Mouse (Mus musculus) layer of hippocampus, adult 2 months (tissue): ENCODE results near the gene Dusp12. TPM values are rescaled to one million over a fixed set of nuclear protein-coding genes. Genes with fewer than 3 reads are reported as not detected.

Experiments used
- DNase-seq, 2 experiments: peaks; one replicate each; pipeline ENCODE4 v3.0.0; 2022; ENCODE audit warnings: low spot score in 2 of 2
- H3K27ac ChIP-seq: fragments of 200-600 bp; 2 replicates; pipeline ENCODE4 v1.8.1; 2022
- H3K4me3 ChIP-seq: fragments of 200-600 bp; 2 replicates; pipeline ENCODE4 v1.8.1; 2022; ENCODE audit warnings: mild to moderate bottlenecking
- CTCF ChIP-seq: fragments of 200-600 bp; conservative IDR thresholded peaks from 2 replicates; pipeline ENCODE4 v1.8.1; 2022; ENCODE audit warnings: antibody characterized with exemption, mild to moderate bottlenecking, moderate library complexity
- long read RNA-seq, 2 experiments: library from polyadenylated mRNA; stranded (forward); transcript quantifications; one replicate each; pipeline ENCODE4 v2.0.0; 2021; ENCODE audit warnings: borderline mapping rate in 2 of 2
- total RNA-seq, 2 experiments: library from RNA; stranded (reverse); gene quantifications; 2 replicates each; pipeline ENCODE4 v1.2.3; 2021

Gene Dusp12
- 10 to 100 TPM; 15.2 to 19.0 TPM for total RNA-seq
- long read RNA-seq, experiment 1, transcript Dusp12-201 (6 exons, 1,374 nt) = major isoform, 9 of 15 reads
- long read RNA-seq, experiment 1, partial matches to known transcripts = 1 of 15 reads
- long read RNA-seq, experiment 1, other reads (novel, unspliced or antisense) = 2 of 15 reads
- long read RNA-seq, experiment 2, transcript Dusp12-201 (6 exons, 1,374 nt) = major isoform, 9 of 31 reads
- long read RNA-seq, experiment 2, transcript Dusp12-204 (6 exons, 911 nt) = minor isoform, 8 of 31 reads
- long read RNA-seq, experiment 2, partial matches to known transcripts = 5 of 31 reads
- long read RNA-seq, experiment 2, other reads (novel, unspliced or antisense) = 9 of 31 reads

DNA sequence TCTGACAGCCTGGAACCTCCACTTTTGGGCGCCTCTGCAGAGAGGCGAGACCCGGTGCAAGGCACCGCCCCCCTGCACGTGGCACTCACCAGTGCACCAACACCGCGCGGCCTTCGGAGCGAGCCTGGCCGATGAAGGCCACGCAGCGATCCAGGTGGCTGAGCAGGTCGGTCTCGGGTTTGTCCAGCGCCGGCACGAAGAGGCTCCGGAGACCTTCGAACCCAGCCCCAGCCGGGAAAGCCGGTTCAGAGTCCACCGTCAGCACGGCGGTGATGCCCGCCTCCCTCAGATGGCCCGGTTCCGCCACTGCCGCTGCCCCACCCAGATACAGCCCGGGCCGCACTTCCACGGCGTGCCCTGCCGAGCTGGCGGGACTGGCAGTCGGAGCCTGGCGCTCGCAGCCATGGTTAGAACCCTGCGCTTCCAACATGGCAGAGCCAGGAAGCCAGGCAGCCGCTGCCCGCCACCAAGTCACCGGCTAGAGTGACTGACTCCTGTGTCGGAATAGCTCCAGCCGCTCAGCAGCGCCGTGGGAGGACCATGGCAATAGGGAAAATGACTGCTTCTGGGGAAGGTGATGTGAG is at the start of gene Dusp12, which contains the start of gene Gm26620:
Gene Dusp12 (minus strand): TSS at position 563 of the 584 bp plus-strand sequence.
Gene Gm26620 (plus strand): TSS at position 88 of the 584 bp plus-strand sequence.
- H3K27ac ChIP-seq = peak within 1 kb of the TSS; percentile 90
- peak; percentile 85 to 93 for DNase-seq
- peak; percentile 87 for TF ChIP-seq CTCF
- peak within 1 kb of the TSS; percentile 89 for H3K4me3 ChIP-seq

DNA sequence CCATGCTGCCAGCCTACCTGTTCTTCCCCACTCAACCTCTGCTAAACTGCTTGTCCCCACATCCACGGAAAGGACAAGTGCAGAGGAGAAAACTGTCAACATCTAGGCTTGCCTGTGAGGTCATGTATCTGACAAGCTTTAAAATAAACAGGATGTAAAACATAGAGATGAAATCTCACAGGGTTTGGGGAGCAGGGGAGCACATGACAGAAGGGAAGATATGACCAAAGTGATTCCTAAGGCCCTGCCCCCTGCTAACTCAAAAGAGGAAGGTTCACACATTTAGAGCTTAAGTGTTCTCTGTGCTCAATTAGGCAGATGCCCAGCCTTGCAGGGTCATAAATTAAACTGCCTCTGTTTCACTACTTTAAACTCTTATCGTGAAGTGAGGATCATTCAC is 49.0 kb upstream of the Dusp12 start:
- Histone ChIP-seq H3K27ac (no peak overlapping the region), H3K4me3 (no peak overlapping the region)
- no peak for TF ChIP-seq CTCF
- no peak for DNase-seq

DNA sequence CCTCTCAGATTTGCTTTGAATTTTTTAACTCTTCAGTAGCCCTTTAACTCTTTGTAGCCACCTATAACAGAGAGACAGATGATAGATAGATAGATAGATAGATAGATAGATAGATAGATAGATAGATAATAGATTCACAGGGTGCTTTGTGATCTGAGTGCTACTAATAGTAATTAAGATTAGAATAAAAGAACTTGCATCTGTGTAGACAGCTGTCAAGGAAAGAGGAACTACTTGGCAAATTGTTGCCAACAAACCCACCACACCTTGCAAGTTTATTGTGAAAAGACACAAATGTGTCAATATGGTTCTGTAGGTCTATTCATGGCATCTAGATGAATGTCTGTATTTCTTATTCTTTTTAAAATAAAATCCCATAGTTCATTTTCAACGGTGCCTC is 48.6 kb upstream of the Dusp12 start:
- H3K27ac ChIP-seq = no peak overlapping the region
- no peak overlapping the region for H3K4me3 ChIP-seq
- TF ChIP-seq CTCF = no peak
- no peak for DNase-seq

DNA sequence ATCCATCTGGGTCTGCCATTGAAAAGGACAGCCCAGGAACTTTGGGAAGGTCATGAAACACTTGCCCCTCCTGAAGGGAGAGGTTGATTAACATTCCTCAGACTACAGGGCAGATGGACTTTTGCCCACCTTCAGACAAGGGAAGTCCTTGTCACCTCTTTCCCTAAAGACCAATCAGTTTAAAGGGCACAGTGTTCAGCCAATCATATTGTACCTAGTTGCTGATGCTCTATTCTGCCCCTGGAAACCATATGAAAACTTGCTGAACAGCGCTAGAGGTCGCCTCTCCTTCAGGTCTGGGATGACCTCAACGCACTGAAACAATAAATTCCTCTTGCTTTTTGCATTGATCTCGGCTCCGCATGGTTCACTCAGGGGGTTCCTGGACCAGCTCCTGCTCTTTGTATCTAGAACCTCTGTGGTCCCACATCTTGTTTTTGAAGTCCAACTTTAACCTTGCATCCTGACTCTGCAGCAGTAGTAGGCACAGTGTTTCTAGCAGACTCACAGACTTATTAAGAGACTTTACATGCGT is 48.1 kb upstream of the Dusp12 start:
- Histone ChIP-seq H3K27ac (no peak overlapping the region), H3K4me3 (no peak overlapping the region)
- no peak for DNase-seq
- no peak for TF ChIP-seq CTCF

DNA sequence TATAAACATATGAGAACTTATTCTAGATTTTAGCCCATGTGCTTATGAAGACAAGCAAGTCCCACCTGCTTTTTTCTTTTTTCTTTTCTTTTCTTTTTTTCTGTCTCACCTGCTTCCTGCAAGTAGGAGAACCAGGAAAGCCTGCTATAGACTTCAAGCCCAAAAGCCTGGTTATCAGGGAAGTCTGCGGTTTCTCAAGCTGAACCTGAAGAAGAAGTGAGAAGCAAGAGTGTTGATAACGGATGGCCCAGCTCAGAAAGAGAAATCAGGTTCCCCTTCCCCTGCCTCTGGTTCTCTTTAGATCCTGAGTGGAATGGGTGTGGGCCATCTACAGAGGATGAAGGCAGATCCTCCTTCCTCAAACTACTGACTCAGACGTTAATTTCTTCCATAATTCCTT is 46.7 kb upstream of the Dusp12 start:
- Histone ChIP-seq H3K27ac (no peak overlapping the region), H3K4me3 (no peak overlapping the region)
- no peak for DNase-seq
- TF ChIP-seq CTCF = no peak

DNA sequence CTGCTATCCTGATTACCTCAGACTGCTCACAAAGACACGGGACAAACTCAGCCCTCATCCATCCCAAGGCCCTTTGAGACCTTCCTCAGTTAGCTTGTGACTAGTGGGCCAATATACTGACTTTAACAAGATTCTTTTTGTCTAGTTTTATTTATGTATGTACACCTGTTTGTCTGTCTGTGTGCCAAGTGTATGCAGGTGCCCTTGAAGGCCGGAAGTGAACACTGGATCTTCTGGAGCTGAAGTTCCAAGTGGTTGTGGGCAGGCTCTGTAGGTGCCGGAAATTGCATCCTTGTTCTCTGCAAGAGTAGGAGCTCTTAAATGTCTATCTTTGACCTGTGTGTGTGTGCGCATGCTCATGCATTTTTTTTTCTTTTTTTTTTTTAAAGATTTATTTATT is 43.9 kb upstream of the Dusp12 start:
- H3K4me3 ChIP-seq = no peak overlapping the region
- no peak for TF ChIP-seq CTCF
- no peak for DNase-seq
- no peak overlapping the region for H3K27ac ChIP-seq

DNA sequence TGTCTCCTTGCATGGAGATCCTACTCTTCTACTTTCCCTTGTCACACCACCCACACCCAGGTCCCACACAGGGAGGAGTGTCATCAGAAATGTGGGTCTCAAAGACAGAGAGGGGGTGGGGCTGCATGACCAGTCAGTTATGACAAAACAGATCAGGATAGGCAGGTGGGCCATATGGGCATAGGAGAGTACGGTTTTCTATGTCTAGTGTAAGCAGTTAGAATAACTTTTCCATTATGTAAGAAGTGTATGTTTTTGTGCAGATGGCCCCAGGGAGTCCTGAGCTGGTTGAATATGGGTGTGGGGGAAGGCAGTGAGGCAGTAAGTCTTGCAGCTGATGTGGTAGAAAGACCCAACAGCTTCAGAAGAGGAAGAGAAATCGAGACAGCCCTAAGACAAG is 43.1 kb upstream of the Dusp12 start:
- no peak for TF ChIP-seq CTCF
- Histone ChIP-seq H3K4me3 (no peak overlapping the region), H3K27ac (no peak overlapping the region)
- DNase-seq = no peak

DNA sequence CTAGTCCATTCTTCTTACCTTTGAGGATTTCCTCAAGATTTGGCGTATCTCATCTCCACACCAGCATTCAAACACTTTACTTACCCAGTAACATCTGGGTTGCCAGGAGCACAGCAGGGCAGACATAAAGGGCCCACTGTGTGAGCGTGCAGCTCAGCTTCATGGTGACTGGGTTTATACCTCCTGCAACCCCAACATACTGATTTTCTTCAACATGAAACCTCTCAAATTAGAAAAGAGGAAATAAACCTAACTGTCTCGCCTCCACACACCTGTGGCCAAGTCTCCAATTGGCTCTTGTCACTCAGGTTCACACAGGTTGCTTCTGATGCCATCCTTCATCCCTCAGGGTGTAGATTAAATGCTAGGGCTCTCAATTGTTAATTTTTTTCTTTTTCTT is 42.0 kb upstream of the Dusp12 start, which contains the start of gene Fcrla:
Gene Fcrla (minus strand): TSS at position 206 of the 400 bp plus-strand sequence.
- no peak for DNase-seq
- Histone ChIP-seq H3K27ac (no peak within 1 kb of the TSS), H3K4me3 (no peak within 1 kb of the TSS)
- TF ChIP-seq CTCF = no peak

DNA sequence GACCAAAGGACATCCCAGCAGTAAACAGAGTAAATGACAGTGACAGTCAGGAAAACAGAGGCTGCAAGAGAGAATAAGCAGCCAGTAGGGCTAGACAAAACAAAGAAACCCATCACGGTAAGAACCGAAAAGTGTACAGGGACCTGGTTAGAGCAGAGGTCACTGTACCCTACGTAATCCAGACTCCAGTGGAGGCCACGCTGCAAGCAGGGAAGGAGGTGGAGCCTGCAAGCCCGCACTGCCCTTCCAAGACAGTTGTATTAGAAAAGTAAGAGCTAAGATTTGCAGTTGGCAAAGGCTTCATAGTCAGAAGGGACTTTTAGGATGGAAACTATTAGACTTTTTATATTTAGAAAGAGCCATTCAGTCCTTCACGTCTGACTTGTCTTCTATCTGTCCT is 41.6 kb upstream of the Dusp12 start:
- Histone ChIP-seq H3K4me3 (no peak overlapping the region), H3K27ac (no peak overlapping the region)
- no peak for TF ChIP-seq CTCF
- no peak for DNase-seq

DNA sequence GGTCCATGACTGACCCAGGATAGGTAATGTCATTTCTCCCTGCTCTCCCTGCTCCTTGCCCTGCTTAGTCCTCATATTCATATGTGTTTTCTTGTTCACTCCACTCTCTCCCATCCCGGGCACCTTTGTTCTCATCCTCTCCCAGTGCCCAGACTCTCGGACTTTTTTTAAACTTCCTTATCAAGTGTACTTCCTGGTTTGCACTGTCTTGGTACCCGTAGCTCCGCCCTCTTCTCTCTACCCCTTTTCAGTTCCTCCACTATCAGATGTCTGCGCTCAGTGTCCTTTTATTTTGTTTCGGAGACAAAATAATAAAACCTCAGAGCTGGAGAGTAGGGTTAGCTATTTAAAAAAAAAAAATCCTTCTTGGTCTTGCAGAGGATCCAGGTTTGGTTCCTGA is 39.1 kb upstream of the Dusp12 start:
- DNase-seq = peak in 1 of 2 experiments; percentile 10
- TF ChIP-seq CTCF = no peak
- H3K4me3 ChIP-seq = no peak overlapping the region
- H3K27ac ChIP-seq = no peak overlapping the region

DNA sequence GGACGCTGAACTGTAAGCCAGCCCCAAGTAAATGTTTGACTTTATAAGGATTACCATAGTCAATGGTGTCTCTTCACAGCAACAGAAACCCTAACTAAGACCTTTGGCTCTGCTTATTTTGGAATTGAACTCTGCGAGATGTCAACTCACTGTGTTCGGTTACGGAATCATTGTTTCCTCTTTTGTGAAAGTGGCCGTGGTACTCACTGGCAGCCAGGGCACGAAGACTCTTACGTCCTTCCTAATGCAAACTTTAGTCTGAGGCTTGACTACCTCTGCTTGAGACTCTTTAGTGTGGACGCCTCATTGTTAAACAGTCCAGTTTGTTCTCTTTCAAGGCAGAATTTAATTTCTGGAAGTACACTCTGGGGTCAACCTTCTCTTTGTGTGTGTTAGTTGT is 34.0 kb upstream of the Dusp12 start:
- no peak for TF ChIP-seq CTCF
- Histone ChIP-seq H3K4me3 (no peak overlapping the region), H3K27ac (no peak overlapping the region)
- no peak for DNase-seq

DNA sequence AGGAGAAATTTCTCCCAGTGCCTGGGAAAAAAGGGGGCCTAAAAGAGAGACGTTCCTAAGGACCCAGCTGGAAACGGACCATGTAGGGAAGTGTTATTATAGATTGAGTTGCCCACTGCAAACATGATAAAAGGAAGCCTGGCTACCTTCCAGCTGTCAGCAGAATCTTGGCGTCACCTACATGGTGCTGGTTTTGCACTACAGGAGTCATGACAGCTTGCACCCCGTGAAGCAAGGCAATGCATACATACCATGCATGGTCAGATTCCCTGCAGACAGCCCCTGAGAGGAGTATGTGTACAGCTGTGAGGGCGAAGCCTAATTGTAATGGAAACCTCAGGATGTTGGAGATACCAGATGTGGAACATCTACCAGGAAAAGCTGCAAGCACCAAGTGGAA is 30.3 kb upstream of the Dusp12 start:
- Histone ChIP-seq H3K27ac (no peak overlapping the region), H3K4me3 (no peak overlapping the region)
- DNase-seq = no peak
- TF ChIP-seq CTCF = no peak

DNA sequence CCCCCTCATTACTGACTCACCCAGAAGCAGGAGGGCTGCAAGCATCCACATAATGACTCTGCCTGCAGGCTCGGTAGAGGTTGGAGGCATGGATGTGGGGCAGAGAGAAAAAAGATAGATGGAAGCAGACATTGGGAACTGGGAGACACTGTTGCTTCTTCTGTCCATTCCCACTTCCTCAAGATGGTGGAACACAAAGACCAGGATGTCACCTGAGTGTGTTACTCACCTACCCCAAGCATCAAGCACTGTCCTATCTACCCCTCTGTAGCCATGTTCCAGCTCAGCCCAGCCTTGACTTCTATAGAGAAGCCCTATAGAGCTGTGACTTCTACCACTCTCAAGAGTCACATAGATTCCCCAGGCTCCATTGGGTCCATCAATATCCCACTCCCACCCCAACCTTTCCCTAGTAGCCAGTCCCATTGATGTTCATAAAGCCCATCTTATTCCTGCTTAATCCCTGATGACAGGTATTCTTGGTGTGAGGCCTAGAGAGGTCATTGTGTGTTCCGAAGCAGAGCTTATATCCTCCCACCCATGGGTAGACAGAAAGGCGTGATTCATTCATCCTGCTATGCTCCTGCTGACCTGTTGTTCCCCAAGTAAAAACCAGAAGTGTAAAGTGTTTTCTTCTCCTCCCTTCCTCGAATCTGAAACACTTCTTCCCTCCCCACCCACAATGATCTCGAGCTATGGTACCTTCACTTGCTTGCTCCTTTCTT is 27.7 kb upstream of the Dusp12 start, which contains the start of gene Fcrlb:
Gene Fcrlb (minus strand): TSS at position 51 of the 725 bp plus-strand sequence.
- DNase-seq = no peak
- Histone ChIP-seq H3K4me3 (no peak within 1 kb of the TSS), H3K27ac (no peak within 1 kb of the TSS)
- no peak for TF ChIP-seq CTCF
